Mouse (Mus musculus) ovary, adult 10 weeks (tissue): ENCODE data around the gene 4930556J24Rik. TPM values are rescaled to one million over a fixed set of nuclear protein-coding genes. Genes with fewer than 3 reads are reported as not detected.

Experiments
- polyA plus RNA-seq: library from polyadenylated mRNA; stranded (reverse); fragments of 350-450 nt; fragmentation: Illumina TruSeq; extraction: RNeasy Lipid Tissue Mini Kit (QIAGEN cat#74804); gene quantifications from one replicate; pipeline ENCODE4 v1.2.3, GENCODE M21; 2014

4930556J24Rik gene
- polyA plus RNA-seq: not detected

GRCm38 (mm10) chr11:3976678-3977077 is at the start of gene 4930556J24Rik:
4930556J24Rik (minus strand) TSS chr11:3976778.

GRCm38 (mm10) chr11:3983291-3983862 is 6.8 kb upstream of the 4930556J24Rik start, which contains the start of gene Gal3st1:
Gal3st1 (plus strand) TSS chr11:3983636.

DNA sequence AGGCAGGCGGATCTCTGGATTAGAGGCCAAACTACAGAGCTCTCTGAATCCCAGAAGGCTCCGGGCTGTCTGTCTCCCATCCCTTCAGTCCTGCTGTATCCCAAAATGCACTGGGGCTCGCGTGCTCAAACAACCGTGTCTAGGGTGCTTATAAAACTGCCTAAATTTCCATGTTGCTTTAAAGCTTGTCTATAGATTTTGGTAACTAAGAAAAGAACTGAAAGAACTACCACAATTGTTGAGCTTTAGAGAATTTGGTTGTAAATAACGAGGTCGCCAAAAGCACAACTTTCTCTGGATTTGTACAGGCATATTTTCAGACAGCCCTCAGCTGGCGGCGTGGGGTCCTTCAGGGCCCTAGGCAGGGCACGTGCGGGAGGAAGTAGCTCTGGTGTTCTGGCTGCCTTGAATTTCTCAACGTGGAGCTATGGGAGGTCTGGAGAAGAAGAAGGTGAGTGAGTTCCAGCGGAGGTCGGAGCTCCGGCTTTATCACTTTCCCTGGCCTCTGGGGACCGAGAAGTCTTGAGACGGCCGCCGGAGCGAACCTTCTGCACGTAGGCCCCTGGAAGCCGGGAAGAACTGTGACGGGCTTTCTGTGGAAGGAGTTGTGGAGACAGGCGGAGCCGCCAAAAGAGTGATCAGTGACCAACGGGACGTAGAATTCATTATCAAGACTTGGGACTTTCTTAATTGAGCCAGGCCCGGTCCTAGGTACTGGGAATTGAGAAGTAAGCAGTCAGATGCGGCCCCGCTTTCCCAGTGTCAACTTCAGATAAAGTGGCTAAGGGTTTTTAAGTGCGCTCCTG is 12.8 kb downstream of the 4930556J24Rik start, which contains the start of gene Pes1:
Gene Pes1 (plus strand): TSS at position 366 of the 806 bp plus-strand sequence.

GRCm38 (mm10) chr11:3931511-3932211 is 44.9 kb downstream of the 4930556J24Rik start, which contains the start of gene Tcn2:
Tcn2 (minus strand) TSS chr11:3932159.

GRCm38 (mm10) chr11:3914109-3914840 is 62.3 kb downstream of the 4930556J24Rik start, which contains the start of gene Slc35e4:
Slc35e4 (minus strand) TSS chr11:3914664.

GRCm38 (mm10) chr11:3894406-3895281 is 81.9 kb downstream of the 4930556J24Rik start, which contains the start of the genes 4921536K21Rik and Dusp18:
4921536K21Rik (minus strand) TSS chr11:3895098.
Dusp18 (plus strand) TSS chr11:3895240.

Other genes with a start within 250 kb of the 4930556J24Rik start
- 0.57 TPM for gene Osbp2, start 112.9 kb downstream of the 4930556J24Rik start, polyA plus RNA-seq
- 0.57 TPM for gene 4921536K21Rik, start 81.7 kb downstream of the 4930556J24Rik start, polyA plus RNA-seq
- gene Dusp18, start 81.5 kb downstream of the 4930556J24Rik start, polyA plus RNA-seq: 6.6 TPM
- 0.23 TPM for gene Slc35e4, start 62.1 kb downstream of the 4930556J24Rik start, polyA plus RNA-seq
- 1.5 TPM for gene Tcn2, start 44.6 kb downstream of the 4930556J24Rik start, polyA plus RNA-seq
- 26.3 TPM for gene Pes1, start 12.8 kb downstream of the 4930556J24Rik start, polyA plus RNA-seq
- not detected for gene Gal3st1, start 6.9 kb upstream of the 4930556J24Rik start, polyA plus RNA-seq
- 0.51 TPM for gene Sec14l4, start 54.7 kb upstream of the 4930556J24Rik start, polyA plus RNA-seq
- 15.0 TPM for gene Sec14l3, start 88.1 kb upstream of the 4930556J24Rik start, polyA plus RNA-seq
- gene Mtfp1, start 118.7 kb upstream of the 4930556J24Rik start, polyA plus RNA-seq: 3.6 TPM
- 0.29 TPM for gene Sec14l2, start 146.6 kb upstream of the 4930556J24Rik start, polyA plus RNA-seq
- 2.9 TPM for gene Rnf215, start 158.4 kb upstream of the 4930556J24Rik start, polyA plus RNA-seq
- 5.6 TPM for gene Ccdc157, start 183.5 kb upstream of the 4930556J24Rik start, polyA plus RNA-seq
- 24.9 TPM for gene Sf3a1, start 183.6 kb upstream of the 4930556J24Rik start, polyA plus RNA-seq
- not detected for gene Tbc1d10a, start 210.0 kb upstream of the 4930556J24Rik start, polyA plus RNA-seq
- not detected for gene Castor1, start 241.4 kb upstream of the 4930556J24Rik start, polyA plus RNA-seq